Mouse (Mus musculus) forebrain, postnatal 0 days (tissue): ENCODE results near the gene Ppp1cc. TPM values are rescaled to one million over a fixed set of nuclear protein-coding genes. Genes with fewer than 3 reads are reported as not detected.
"Not testable (repeated sequence)": the region's sequence is repeated elsewhere in the genome, so short reads cannot be mapped to it uniquely, and the experiment has no call there.

Experiments used
- ATAC-seq: fragments of 200-750 bp; cut with Nextera tagmentation; 2 replicates; pipeline ENCODE4 v1.8.0; 2017; ENCODE audit warnings: mild to moderate bottlenecking, moderate library complexity
- DNase-seq: peaks from one replicate; pipeline ENCODE4 v3.0.0-alpha.2; 2015
- H3K27ac ChIP-seq: fragments of 300-500 bp; sonication (generic); 2 replicates; pipeline ENCODE4 v1.5.1; 2014; ENCODE audit warnings: low read depth, mild to moderate bottlenecking, antibody characterized with exemption, low read length, moderate library complexity, mixed read lengths
- H3K27me3 ChIP-seq: fragments of 300-500 bp; sonication (generic); 2 replicates; pipeline ENCODE4 v1.6.1; 2014; ENCODE audit warnings: mild to moderate bottlenecking, low read length, mixed read lengths; ENCODE audit not compliant: insufficient read depth
- H3K36me3 ChIP-seq: fragments of 300-500 bp; sonication (generic); 2 replicates; pipeline ENCODE4 v1.6.1; 2014; ENCODE audit warnings: mild to moderate bottlenecking, moderate library complexity; ENCODE audit not compliant: insufficient read depth
- H3K4me1 ChIP-seq: fragments of 300-500 bp; sonication (generic); 2 replicates; pipeline ENCODE4 v1.6.1; 2014; ENCODE audit warnings: antibody characterized with exemption; ENCODE audit not compliant: insufficient read depth
- H3K4me2 ChIP-seq: fragments of 300-500 bp; sonication (generic); 2 replicates; pipeline ENCODE4 v1.6.1; 2014; ENCODE audit warnings: low read depth, mild to moderate bottlenecking, moderate library complexity
- H3K4me3 ChIP-seq: fragments of 300-500 bp; sonication (generic); 2 replicates; pipeline ENCODE4 v1.5.1; 2014; ENCODE audit warnings: low read depth, low read length, mixed read lengths
- H3K9ac ChIP-seq: fragments of 300-500 bp; sonication (generic); 2 replicates; pipeline ENCODE4 v1.6.1; 2014; ENCODE audit warnings: mild to moderate bottlenecking
- H3K9me3 ChIP-seq: fragments of 300-500 bp; sonication (generic); 2 replicates; pipeline ENCODE4 v1.6.1; 2016; ENCODE audit warnings: low read length
- CTCF ChIP-seq: sonication (generic); IDR thresholded peaks from 2 replicates; pipeline ENCODE4 v1.5.1; 2016; ENCODE audit warnings: antibody characterized with exemption, control low read depth, low read depth
- WGBS: fragments of 180-500 bp; shearing (Covaris S2); extraction: QIAGEN DNeasy Blood & Tissue Kit; methylation state at CpG from one replicate; pipeline ENCODE4 v1.1.7; 2014; 5-methylcytosine and 5-hydroxymethylcytosine counted together
- polyA plus RNA-seq: library from polyadenylated mRNA; unstranded; fragments of >200 nt; fragmentation: Nextera tagmentation; extraction: Ambion mirVana; gene quantifications from 2 replicates; pipeline ENCODE4 v1.2.1, GENCODE M21; 2015
- total RNA-seq: library from RNA; depleted of rRNA; stranded (reverse); fragments of >200 nt; gene quantifications from 2 replicates; pipeline ENCODE4 v1.2.3, GENCODE M21; 2014

Gene Ppp1cc
- total and polyA plus RNA-seq, 2 experiments from 2014 or later, result 193 to 278 TPM

DNA sequence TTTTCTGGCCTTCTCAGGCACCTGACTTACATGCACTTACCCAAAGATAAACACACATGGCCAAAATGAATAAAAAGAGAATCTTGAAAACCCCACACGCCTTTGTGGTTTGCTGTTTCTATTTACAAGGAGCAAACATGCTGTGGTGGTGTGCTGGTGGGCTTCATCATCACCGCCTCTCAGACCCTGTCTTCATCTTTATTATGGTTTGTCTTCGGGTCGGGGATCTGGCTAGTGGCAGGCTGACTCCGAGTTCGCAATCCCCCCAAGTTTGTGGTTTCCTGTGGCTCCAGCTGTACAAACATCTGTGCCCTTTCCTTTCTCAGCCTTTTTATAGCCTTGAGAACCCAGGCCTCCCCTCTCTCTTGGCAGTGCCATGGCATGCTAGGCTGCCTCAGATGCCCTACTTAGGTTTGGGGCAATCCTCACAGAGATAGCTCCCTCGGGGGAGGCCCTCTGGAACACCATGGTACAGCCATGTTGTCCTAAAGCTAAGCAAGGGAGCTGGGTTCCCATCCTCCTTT, 26.3 kb downstream of the Ppp1cc start:
- Histone ChIP-seq H3K9me3 (no peaks in the 10 kb centered on the region), H3K27me3 (no peaks in the 10 kb centered on the region), H3K27ac (no peak overlapping the region), H3K4me3 (no peak overlapping the region), H3K36me3 (no peaks in the 10 kb centered on the region), H3K4me2 (no peak overlapping the region), H3K9ac (no peak overlapping the region), H3K4me1 (no peaks in the 10 kb centered on the region)
- TF ChIP-seq CTCF, result no peak
- DNase-seq, result no peak
- 96% methylated on average over 7 of the region's 7 CpGs for WGBS
- no peak for ATAC-seq

DNA sequence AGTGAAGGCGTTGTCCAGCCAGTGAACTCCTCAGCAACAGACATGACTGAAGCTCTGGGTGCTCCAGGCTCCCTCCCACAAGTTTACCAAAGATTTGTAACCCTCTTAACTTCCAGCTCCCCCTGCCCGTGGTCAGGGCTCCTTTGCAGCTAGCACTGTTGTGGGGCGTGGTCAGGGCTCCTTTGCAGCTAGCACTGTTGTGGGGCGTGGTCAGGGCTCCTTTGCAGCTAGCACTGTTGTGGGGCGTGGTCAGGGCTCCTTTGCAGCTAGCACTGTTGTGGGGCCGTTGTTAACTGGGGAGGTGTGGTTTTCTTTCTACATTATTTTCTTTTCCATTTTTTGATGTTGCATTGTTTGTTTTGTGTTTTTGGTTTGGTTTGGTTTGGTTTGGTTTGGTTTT, 26.8 kb downstream of the Ppp1cc start:
- H3K36me3 ChIP-seq, H3K27me3 ChIP-seq, ATAC-seq, H3K9ac ChIP-seq, H3K9me3 ChIP-seq, H3K4me3 ChIP-seq, H3K4me1 ChIP-seq, H3K27ac ChIP-seq, DNase-seq, H3K4me2 ChIP-seq: not testable (repeated sequence)
- 90% methylated on average over 6 of the region's 6 CpGs for WGBS

DNA sequence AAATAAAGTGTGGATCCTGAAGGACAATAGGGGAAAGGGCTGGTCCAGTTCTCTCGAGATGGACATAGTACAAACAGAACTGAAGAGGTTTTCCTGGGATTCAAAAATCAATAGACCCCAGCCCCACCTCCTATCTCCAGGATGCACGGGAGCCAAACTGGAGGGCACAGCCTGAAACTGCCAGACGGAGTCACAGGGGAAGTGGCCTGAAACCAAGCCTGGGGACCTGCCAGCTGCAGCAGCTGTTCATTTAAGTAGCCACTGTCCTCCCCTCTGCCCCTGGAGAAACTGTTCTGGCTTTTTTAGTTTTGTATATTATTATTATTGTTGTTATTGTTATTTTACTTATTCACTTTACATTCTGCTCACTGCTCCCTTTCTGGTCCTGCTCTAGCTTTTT, 31.0 kb downstream of the Ppp1cc start:
- ATAC-seq (no peak), DNase-seq (no peak)
- H3K9me3 ChIP-seq, result no peaks in the 10 kb centered on the region
- H3K9ac ChIP-seq, result no peak overlapping the region
- H3K27ac ChIP-seq, result no peak overlapping the region
- H3K4me2 ChIP-seq, result no peak overlapping the region
- WGBS, result 56% methylated on average over 3 of the region's 3 CpGs
- no peaks in the 10 kb centered on the region for H3K36me3 ChIP-seq
- no peak for TF ChIP-seq CTCF
- no peaks in the 10 kb centered on the region for H3K4me1 ChIP-seq
- no peak overlapping the region for H3K4me3 ChIP-seq
- no peaks in the 10 kb centered on the region for H3K27me3 ChIP-seq

DNA sequence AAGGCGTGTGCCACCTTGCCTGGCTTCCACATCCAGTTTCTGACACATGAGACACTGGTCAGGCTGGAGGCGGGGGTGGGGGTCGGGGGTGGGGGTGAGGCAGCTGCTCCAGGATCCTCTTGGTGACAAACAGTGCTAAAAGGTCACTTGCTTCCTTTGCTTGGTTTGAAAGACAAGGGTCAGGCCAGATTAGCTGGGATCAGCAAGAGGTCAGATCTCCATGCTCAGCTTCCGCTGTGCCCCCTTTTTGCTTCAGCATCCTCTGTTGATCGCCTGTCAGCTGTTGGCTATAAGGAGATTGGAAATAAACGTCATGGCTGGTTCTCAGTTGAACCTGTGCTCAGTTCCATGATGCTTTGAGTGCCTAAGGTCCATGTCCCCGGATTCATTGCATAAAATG, 32.4 kb downstream of the Ppp1cc start:
- 65% methylated on average over 7 of the region's 7 CpGs for WGBS
- Histone ChIP-seq H3K4me2 (no peak overlapping the region), H3K36me3 (no peaks in the 10 kb centered on the region), H3K27ac (no peak overlapping the region), H3K9me3 (no peaks in the 10 kb centered on the region), H3K4me1 (no peaks in the 10 kb centered on the region), H3K27me3 (no peaks in the 10 kb centered on the region), H3K4me3 (no peak overlapping the region), H3K9ac (no peak overlapping the region)
- DNase-seq (no peak), ATAC-seq (no peak)
- TF ChIP-seq CTCF, result no peak

DNA sequence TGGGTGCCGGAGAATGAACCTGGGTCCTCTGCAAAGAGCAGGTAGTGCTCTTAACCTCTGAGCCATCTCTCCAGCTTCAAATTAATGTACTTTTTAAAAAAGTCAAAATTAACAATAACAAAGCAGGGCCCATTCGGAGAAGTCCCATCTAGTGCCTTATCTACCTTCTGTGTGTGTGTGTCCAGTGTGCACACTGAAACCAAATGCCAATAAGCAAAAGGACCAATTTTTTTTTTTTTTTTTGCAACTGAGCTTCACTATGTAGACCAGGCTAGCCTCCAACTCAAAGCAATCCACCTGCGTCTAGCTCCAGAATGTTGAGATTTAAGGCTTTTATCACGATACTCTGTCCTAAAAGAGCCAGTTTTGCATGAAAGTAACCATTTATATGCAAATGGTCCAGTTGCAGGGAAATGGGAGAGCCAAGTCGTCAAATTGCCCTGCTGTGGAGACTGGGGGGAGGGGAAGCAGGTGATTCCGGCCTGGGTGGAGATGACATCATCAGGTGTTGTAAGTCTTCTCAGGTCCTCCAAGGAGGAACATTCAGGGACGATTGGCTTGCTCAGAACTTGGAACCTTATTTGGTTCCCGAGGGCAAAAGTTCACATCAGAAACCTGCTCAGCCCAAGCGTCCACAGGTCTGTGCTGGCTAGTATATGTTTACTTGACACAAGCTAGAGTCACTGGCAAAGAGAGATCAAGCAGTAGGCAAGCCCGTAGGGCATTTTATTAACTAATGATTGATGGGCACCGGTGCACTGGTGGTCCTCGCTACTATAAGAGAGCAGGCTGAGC, 33.4 kb downstream of the Ppp1cc start:
- no peaks in the 10 kb centered on the region for H3K27me3 ChIP-seq
- H3K9ac ChIP-seq, result no peak overlapping the region
- H3K9me3 ChIP-seq, result no peaks in the 10 kb centered on the region
- WGBS, result 69% methylated on average over 12 of the region's 12 CpGs
- H3K4me3 ChIP-seq, result no peak overlapping the region
- no peak overlapping the region for H3K27ac ChIP-seq
- TF ChIP-seq CTCF, result no peak
- no peak overlapping the region for H3K4me2 ChIP-seq
- ATAC-seq (no peak), DNase-seq (no peak)
- H3K36me3 ChIP-seq, result no peaks in the 10 kb centered on the region
- H3K4me1 ChIP-seq, result no peaks in the 10 kb centered on the region

DNA sequence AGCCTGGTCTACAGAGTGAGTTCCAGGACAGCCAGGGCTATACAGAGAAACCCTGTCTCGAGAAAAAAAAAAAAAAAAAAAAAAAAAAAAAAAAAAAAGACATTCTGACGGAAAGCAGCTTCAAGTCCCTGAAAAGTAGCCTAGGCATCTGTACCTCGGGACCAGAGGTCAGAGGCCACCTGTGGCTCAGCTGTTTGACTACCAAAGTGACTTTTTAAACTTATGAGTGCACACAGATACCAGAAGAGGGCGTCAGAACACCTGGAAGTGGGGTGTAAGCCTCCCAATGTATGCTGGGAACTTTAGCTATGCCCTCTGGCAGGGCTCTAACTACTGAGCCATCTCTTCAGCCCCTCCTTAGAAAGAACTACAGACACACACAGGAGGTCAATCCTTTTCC, 34.3 kb downstream of the Ppp1cc start:
- no peak for TF ChIP-seq CTCF
- no peaks in the 10 kb centered on the region for H3K27me3 ChIP-seq
- 65% methylated on average over 3 of the region's 4 CpGs for WGBS
- no peaks in the 10 kb centered on the region for H3K4me1 ChIP-seq
- H3K9me3 ChIP-seq, result no peaks in the 10 kb centered on the region
- H3K4me3 ChIP-seq, result no peak overlapping the region
- H3K27ac ChIP-seq, result no peak overlapping the region
- H3K36me3 ChIP-seq, result no peaks in the 10 kb centered on the region
- no peak overlapping the region for H3K9ac ChIP-seq
- ATAC-seq (no peak), DNase-seq (no peak)
- H3K4me2 ChIP-seq, result no peak overlapping the region

DNA sequence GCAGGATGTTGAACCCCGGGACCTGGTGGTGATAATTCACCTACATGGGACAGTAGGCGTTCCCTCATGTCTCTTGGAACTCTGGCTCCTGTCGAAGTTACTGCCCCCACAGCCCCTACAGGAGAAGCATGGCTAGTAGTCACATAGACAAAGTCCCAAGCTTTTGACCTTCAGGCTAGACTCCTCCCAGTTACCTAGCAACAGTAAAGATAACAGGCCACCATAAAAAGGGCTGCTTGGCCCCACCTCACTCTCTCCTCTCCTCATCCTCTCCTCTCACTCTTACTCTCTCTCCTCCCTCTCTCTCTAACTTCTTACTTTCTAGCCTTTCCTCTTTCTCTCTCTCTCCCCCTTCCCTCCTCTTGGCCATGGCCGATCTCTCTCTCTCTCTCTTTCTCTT, 42.8 kb downstream of the Ppp1cc start:
- 92% methylated on average over 4 of the region's 4 CpGs for WGBS
- no peaks in the 10 kb centered on the region for H3K27me3 ChIP-seq
- H3K4me2 ChIP-seq, result no peak overlapping the region
- no peak overlapping the region for H3K9ac ChIP-seq
- TF ChIP-seq CTCF, result no peak
- H3K4me1 ChIP-seq, result no peaks in the 10 kb centered on the region
- H3K36me3 ChIP-seq, result no peaks in the 10 kb centered on the region
- H3K4me3 ChIP-seq, result no peak overlapping the region
- H3K9me3 ChIP-seq, result no peaks in the 10 kb centered on the region
- no peak overlapping the region for H3K27ac ChIP-seq
- ATAC-seq (no peak), DNase-seq (no peak)
